Mouse (Mus musculus): ENCODE data around the gene Slc44a5. TPM values are rescaled to one million over a fixed set of nuclear protein-coding genes. Genes with fewer than 3 reads are reported as not detected.
"Not testable (repeated sequence)": the region's sequence is repeated elsewhere in the genome, so short reads cannot be mapped to it uniquely, and the experiment has no call there.

Gene Slc44a5
- polyA plus RNA-seq, 1 experiment from 2014 or later: 3.4 TPM

- WGBS: 83% methylated on average over 5 of the region's 5 CpGs
- H3K9ac ChIP-seq (ENCODE audit: low read depth, low read length): no peak overlapping the region
- no peak overlapping the region for H3K4me2 ChIP-seq (ENCODE audit: low read depth, low read length)
- H3K9me3 ChIP-seq (ENCODE audit: control insufficient read depth, low read length): no peaks in the 10 kb centered on the region
- no peaks in the 10 kb centered on the region for H3K27me3 ChIP-seq (replicated peaks; ENCODE audit: control insufficient read depth, insufficient read depth, low read length)
- DNase-seq (ENCODE audit: low spot score) (no peak), ATAC-seq (ENCODE audit: low read depth) (no peak)
- no peak overlapping the region for H3K4me3 ChIP-seq (ENCODE audit: low read depth, low read length)
- H3K27ac ChIP-seq (replicated peaks; ENCODE audit: low read depth, low read length): no peak overlapping the region
- H3K36me3 ChIP-seq (ENCODE audit: control insufficient read depth, insufficient read depth, low read length): no peaks in the 10 kb centered on the region
- no peaks in the 10 kb centered on the region for H3K4me1 ChIP-seq (ENCODE audit: control insufficient read depth, insufficient read depth, low read length)
Observed at GRCm38 (mm10) chr3:154058200-154058599, 85.0 kb downstream of the Slc44a5 start.

GRCm38 (mm10) chr3:154071989-154072388 is 98.8 kb downstream of the Slc44a5 start:
- not testable (repeated sequence) for H3K4me1 ChIP-seq (ENCODE audit: control insufficient read depth, insufficient read depth, low read length); H3K4me3 ChIP-seq (ENCODE audit: low read depth, low read length); DNase-seq (ENCODE audit: low spot score); H3K9ac ChIP-seq (ENCODE audit: low read depth, low read length); ATAC-seq (ENCODE audit: low read depth); H3K27me3 ChIP-seq (replicated peaks; ENCODE audit: control insufficient read depth, insufficient read depth, low read length); H3K27ac ChIP-seq (replicated peaks; ENCODE audit: low read depth, low read length); H3K36me3 ChIP-seq (ENCODE audit: control insufficient read depth, insufficient read depth, low read length); H3K4me2 ChIP-seq (ENCODE audit: low read depth, low read length); H3K9me3 ChIP-seq (ENCODE audit: control insufficient read depth, low read length)

- Histone ChIP-seq H3K4me3 (ENCODE audit: low read depth, low read length) (no peak overlapping the region), H3K4me1 (ENCODE audit: control insufficient read depth, insufficient read depth, low read length) (no peaks in the 10 kb centered on the region), H3K27ac (replicated peaks; ENCODE audit: low read depth, low read length) (no peak overlapping the region), H3K36me3 (ENCODE audit: control insufficient read depth, insufficient read depth, low read length) (no peaks in the 10 kb centered on the region), H3K9ac (ENCODE audit: low read depth, low read length) (no peak overlapping the region), H3K27me3 (replicated peaks; ENCODE audit: control insufficient read depth, insufficient read depth, low read length) (no peaks in the 10 kb centered on the region), H3K4me2 (ENCODE audit: low read depth, low read length) (no peak overlapping the region), H3K9me3 (ENCODE audit: control insufficient read depth, low read length) (no peaks in the 10 kb centered on the region)
- WGBS: 77% methylated on average over 10 of the region's 10 CpGs
- ATAC-seq (ENCODE audit: low read depth): no peak
- no peak for DNase-seq (ENCODE audit: low spot score)
Observed at GRCm38 (mm10) chr3:154075749-154076148, 102.5 kb downstream of the Slc44a5 start.

- Histone ChIP-seq H3K9me3 (ENCODE audit: control insufficient read depth, low read length) (no peaks in the 10 kb centered on the region), H3K9ac (ENCODE audit: low read depth, low read length) (no peak overlapping the region), H3K36me3 (ENCODE audit: control insufficient read depth, insufficient read depth, low read length) (no peaks in the 10 kb centered on the region), H3K27me3 (replicated peaks; ENCODE audit: control insufficient read depth, insufficient read depth, low read length) (no peaks in the 10 kb centered on the region), H3K4me1 (ENCODE audit: control insufficient read depth, insufficient read depth, low read length) (no peaks in the 10 kb centered on the region), H3K4me2 (ENCODE audit: low read depth, low read length) (no peak overlapping the region), H3K4me3 (ENCODE audit: low read depth, low read length) (no peak overlapping the region), H3K27ac (replicated peaks; ENCODE audit: low read depth, low read length) (no peak overlapping the region)
- ATAC-seq (ENCODE audit: low read depth) (no peak), DNase-seq (ENCODE audit: low spot score) (peak; percentile 4)
- WGBS: 79% methylated on average over 12 of the region's 12 CpGs
Observed at GRCm38 (mm10) chr3:154081687-154082086, 108.5 kb downstream of the Slc44a5 start.

GRCm38 (mm10) chr3:154082241-154082640 is 109.0 kb downstream of the Slc44a5 start:
- Histone ChIP-seq H3K4me2 (ENCODE audit: low read depth, low read length) (no peak overlapping the region), H3K27me3 (replicated peaks; ENCODE audit: control insufficient read depth, insufficient read depth, low read length) (no peaks in the 10 kb centered on the region), H3K4me3 (ENCODE audit: low read depth, low read length) (no peak overlapping the region), H3K9me3 (ENCODE audit: control insufficient read depth, low read length) (no peaks in the 10 kb centered on the region), H3K4me1 (ENCODE audit: control insufficient read depth, insufficient read depth, low read length) (no peaks in the 10 kb centered on the region), H3K36me3 (ENCODE audit: control insufficient read depth, insufficient read depth, low read length) (no peaks in the 10 kb centered on the region), H3K27ac (replicated peaks; ENCODE audit: low read depth, low read length) (no peak overlapping the region), H3K9ac (ENCODE audit: low read depth, low read length) (no peak overlapping the region)
- ATAC-seq (ENCODE audit: low read depth): no peak
- no peak for DNase-seq (ENCODE audit: low spot score)
- 58% methylated on average over 9 of the region's 9 CpGs for WGBS

- H3K27ac ChIP-seq (replicated peaks; ENCODE audit: low read depth, low read length): no peak overlapping the region
- no peaks in the 10 kb centered on the region for H3K4me1 ChIP-seq (ENCODE audit: control insufficient read depth, insufficient read depth, low read length)
Observed at GRCm38 (mm10) chr3:154082961-154083360, 109.7 kb downstream of the Slc44a5 start.

GRCm38 (mm10) chr3:154089996-154090395 is 116.8 kb downstream of the Slc44a5 start:
- no peak for ATAC-seq (ENCODE audit: low read depth)
- Histone ChIP-seq H3K27me3 (replicated peaks; ENCODE audit: control insufficient read depth, insufficient read depth, low read length) (no peaks in the 10 kb centered on the region), H3K36me3 (ENCODE audit: control insufficient read depth, insufficient read depth, low read length) (no peaks in the 10 kb centered on the region), H3K9me3 (ENCODE audit: control insufficient read depth, low read length) (no peaks in the 10 kb centered on the region), H3K27ac (replicated peaks; ENCODE audit: low read depth, low read length) (no peak overlapping the region), H3K4me3 (ENCODE audit: low read depth, low read length) (no peak overlapping the region), H3K9ac (ENCODE audit: low read depth, low read length) (no peak overlapping the region), H3K4me2 (ENCODE audit: low read depth, low read length) (no peak overlapping the region), H3K4me1 (ENCODE audit: control insufficient read depth, insufficient read depth, low read length) (peaks cover 10% of the 10 kb centered on the region)
- WGBS: 76% methylated on average over 5 of the region's 5 CpGs
- peak; percentile 11 for DNase-seq (ENCODE audit: low spot score)

More at GRCm38 (mm10) chr3:154082961-154083360, 109.7 kb downstream of the Slc44a5 start:
- ATAC-seq (ENCODE audit: low read depth) (no peak), DNase-seq (ENCODE audit: low spot score) (no peak)
- Histone ChIP-seq H3K27me3 (replicated peaks; ENCODE audit: control insufficient read depth, insufficient read depth, low read length) (no peaks in the 10 kb centered on the region), H3K9me3 (ENCODE audit: control insufficient read depth, low read length) (no peaks in the 10 kb centered on the region), H3K9ac (ENCODE audit: low read depth, low read length) (no peak overlapping the region), H3K36me3 (ENCODE audit: control insufficient read depth, insufficient read depth, low read length) (no peaks in the 10 kb centered on the region), H3K4me3 (ENCODE audit: low read depth, low read length) (no peak overlapping the region), H3K4me2 (ENCODE audit: low read depth, low read length) (no peak overlapping the region)
- 78% methylated on average over 7 of the region's 7 CpGs for WGBS

- no peak overlapping the region for H3K4me2 ChIP-seq (ENCODE audit: low read depth, low read length)
- H3K4me1 ChIP-seq (ENCODE audit: control insufficient read depth, insufficient read depth, low read length): peaks cover 10% of the 10 kb centered on the region
- 80% methylated on average over 15 of the region's 15 CpGs for WGBS
- no peak overlapping the region for H3K9ac ChIP-seq (ENCODE audit: low read depth, low read length)
- H3K36me3 ChIP-seq (ENCODE audit: control insufficient read depth, insufficient read depth, low read length): no peaks in the 10 kb centered on the region
- ATAC-seq (ENCODE audit: low read depth): no peak
- DNase-seq (ENCODE audit: low spot score): no peak
- H3K4me3 ChIP-seq (ENCODE audit: low read depth, low read length): no peak overlapping the region
- no peaks in the 10 kb centered on the region for H3K9me3 ChIP-seq (ENCODE audit: control insufficient read depth, low read length)
- H3K27me3 ChIP-seq (replicated peaks; ENCODE audit: control insufficient read depth, insufficient read depth, low read length): no peaks in the 10 kb centered on the region
- no peak overlapping the region for H3K27ac ChIP-seq (replicated peaks; ENCODE audit: low read depth, low read length)
Observed at GRCm38 (mm10) chr3:154091468-154092338, 118.5 kb downstream of the Slc44a5 start.

GRCm38 (mm10) chr3:154092466-154092865 is 119.2 kb downstream of the Slc44a5 start:
- Histone ChIP-seq H3K4me1 (ENCODE audit: control insufficient read depth, insufficient read depth, low read length) (peaks cover 10% of the 10 kb centered on the region), H3K9me3 (ENCODE audit: control insufficient read depth, low read length) (no peaks in the 10 kb centered on the region), H3K36me3 (ENCODE audit: control insufficient read depth, insufficient read depth, low read length) (no peaks in the 10 kb centered on the region), H3K27me3 (replicated peaks; ENCODE audit: control insufficient read depth, insufficient read depth, low read length) (no peaks in the 10 kb centered on the region), H3K4me2 (ENCODE audit: low read depth, low read length) (peak overlapping the region; percentile 36), H3K27ac (replicated peaks; ENCODE audit: low read depth, low read length) (no peak overlapping the region), H3K9ac (ENCODE audit: low read depth, low read length) (no peak overlapping the region), H3K4me3 (ENCODE audit: low read depth, low read length) (no peak overlapping the region)
- ATAC-seq (ENCODE audit: low read depth) (peak; percentile 33; the same call in 1 of the 2 replicates), DNase-seq (ENCODE audit: low spot score) (no peak)
- 38% methylated on average over 7 of the region's 7 CpGs for WGBS
